Mouse (Mus musculus) A20 (cell line): Measurements from ENCODE around the gene Klhl22.

Experiments
- DNase-seq: peaks from one replicate; pipeline ENCODE4 v3.0.0-alpha.2; 2011; ENCODE audit warnings: low read depth, low spot score

Klhl22 gene

GRCm38 (mm10) chr16:17802456-17802838 is 43.0 kb downstream of the Klhl22 start:
- DNase-seq: no peak

DNA sequence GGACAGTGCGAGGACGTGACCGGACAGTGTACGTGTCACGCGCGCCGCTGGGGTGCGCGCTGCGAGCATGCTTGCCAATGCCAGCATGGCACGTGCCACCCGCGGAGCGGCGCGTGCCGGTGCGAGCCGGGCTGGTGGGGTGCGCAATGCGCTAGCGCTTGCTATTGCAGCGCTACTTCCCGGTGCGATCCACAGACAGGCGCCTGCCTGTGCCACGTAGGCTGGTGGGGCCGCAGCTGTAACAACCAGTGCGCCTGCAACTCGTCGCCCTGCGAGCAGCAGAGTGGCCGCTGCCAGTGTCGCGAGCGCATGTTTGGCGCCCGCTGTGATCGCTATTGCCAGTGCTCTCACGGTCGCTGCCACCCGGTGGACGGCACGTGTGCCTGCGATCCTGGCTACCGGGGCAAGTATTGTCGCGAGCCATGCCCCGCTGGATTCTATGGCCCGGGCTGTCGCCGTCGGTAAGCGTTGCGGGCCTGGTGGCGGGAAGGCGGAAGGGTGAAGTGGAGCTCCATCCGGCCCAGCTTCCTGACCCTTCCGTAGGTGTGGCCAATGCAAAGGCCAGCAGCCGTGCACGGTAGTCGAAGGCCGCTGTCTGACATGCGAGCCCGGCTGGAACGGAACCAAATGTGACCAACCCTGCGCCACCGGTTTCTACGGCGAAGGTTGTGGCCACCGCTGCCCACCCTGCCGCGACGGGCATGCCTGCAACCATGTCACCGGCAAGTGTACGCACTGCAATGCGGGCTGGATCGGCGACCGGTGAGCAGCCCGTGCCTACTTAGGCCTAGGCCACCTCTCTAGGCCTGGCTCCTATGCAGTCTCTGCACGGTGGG is 43.6 kb downstream of the Klhl22 start:
- no peak for DNase-seq

DNA sequence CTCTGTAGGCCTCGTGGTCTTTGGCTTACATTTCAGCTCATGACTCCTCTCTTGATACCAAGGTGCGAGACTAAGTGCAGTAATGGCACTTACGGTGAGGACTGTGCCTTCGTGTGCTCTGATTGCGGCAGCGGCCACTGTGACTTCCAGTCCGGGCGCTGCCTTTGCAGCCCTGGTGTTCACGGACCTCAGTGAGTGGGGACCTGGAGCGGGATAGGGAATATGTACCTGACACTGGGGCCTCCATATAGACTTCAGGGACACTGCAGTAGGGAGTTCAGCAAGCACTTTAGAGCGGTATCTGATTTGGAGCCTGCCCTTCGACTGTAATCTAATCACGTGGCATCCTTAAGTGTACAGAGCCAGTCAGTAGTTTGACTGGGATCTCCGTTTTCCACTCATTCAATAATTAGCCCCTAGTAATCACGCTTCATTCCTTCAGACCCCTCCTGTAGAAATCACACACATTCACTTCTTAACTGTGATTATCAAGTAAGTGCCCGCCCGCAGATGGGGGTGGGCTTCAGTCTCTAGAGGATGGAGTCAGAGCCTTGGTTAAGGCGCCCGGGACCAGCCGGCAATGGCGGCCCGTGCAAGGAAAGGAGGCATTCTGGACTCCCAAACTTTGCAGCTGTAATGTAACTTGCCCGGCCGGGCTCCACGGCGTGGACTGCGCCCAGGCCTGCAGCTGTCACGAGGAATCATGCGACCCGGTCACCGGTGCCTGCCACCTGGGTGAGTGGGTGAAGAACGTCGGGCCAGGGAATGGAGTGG is 44.4 kb downstream of the Klhl22 start:
- no peak for DNase-seq

GRCm38 (mm10) chr16:17804449-17804912 is 45.1 kb downstream of the Klhl22 start:
- no peak for DNase-seq

- no peak for DNase-seq
Observed at GRCm38 (mm10) chr16:17804982-17805381, 45.6 kb downstream of the Klhl22 start.

DNA sequence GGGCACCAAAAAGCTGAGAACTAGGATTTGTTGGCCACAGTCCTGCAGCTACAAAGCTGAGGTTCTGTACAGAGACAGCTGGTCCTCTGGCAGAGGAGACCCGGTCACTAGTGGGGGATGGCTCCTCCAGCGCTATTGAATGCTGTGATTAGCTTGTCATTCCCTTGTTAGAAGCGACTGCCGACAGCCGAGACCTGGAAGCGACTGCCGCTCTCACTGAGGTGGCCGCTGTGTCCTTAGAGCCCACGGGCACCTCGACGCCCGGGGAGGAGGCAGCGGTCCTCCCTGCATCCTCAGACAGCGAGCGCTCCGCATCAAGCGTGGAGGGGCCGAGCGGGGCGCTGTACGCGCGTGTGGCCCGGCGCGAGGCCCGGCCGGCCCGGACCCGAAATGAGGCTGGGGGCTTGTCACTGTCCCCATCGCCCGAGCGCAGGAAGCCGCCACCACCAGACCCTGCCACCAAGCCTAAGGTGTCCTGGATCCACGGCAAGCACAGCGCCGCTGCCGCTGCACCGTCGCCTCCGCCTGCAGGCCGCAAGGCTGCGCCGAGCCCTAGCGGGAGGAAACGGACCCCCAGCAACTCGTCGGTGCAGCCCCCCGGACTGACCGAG is 47.3 kb downstream of the Klhl22 start:
- DNase-seq: no peak

DNA sequence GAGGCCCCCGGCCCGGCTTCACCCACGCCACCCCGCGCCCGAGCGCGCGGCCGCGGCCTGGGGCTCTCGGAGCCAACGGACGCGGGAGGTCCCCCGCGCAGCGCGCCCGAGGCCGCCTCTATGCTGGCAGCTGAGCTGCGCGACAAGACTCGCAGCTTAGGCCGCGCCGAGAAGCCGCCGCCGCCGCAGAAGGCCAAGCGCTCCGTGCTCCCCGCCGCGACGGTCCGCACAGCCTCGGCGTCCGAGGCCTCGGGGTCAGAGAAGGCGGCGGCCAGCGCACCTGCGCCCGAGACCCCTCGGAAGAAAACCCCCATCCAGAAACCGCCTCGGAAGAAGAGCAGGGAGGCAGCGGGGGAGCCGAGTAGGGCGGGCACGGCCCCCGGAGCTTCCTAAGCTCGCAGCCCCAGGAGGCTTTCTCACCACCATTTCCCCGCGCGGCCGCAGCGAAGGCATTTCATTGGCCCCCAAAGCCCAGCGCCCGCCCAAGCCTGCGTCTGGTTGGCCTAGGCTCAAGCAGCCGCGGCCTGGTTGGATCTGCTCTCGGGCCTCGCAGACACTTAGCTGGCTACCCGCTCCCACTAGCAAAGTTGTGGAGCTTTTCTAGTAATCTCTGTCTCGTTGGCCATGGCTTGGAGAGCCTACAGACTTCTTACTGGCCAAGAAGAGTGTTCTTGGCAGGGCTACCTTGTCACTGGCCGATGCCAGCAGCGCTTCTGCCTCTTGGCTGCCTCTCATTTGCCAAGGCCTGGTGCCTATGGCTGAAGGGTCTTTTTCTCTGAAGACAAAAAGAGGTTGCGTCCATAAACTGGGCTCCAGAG is 48.0 kb downstream of the Klhl22 start:
- peak; percentile 40 for DNase-seq

GRCm38 (mm10) chr16:17809125-17809524 is 49.7 kb downstream of the Klhl22 start:
- no peak for DNase-seq

GRCm38 (mm10) chr16:17809711-17810110 is 50.3 kb downstream of the Klhl22 start:
- DNase-seq: no peak

DNA sequence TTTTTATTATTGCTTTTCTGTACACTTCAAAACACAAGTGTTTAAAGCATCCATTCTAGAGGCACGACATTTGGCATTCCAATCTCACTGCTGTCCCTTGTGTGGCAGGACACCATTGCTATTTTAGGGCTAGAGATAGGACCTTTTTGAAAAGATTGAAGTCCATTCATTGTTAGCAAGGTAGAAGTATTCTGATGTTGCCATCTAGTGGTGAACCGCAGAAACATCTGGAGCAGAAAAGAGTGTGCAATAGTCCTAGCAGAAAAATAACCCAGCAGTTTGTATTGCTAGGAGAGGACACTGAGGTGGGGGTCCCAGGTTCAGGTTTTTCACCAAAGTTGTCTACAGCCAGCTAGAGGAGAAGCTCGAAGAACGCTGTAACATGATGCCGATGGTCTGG is 52.7 kb downstream of the Klhl22 start:
- peak; percentile 43 for DNase-seq

GRCm38 (mm10) chr16:17813173-17813572 is 53.8 kb downstream of the Klhl22 start:
- no peak for DNase-seq

DNA sequence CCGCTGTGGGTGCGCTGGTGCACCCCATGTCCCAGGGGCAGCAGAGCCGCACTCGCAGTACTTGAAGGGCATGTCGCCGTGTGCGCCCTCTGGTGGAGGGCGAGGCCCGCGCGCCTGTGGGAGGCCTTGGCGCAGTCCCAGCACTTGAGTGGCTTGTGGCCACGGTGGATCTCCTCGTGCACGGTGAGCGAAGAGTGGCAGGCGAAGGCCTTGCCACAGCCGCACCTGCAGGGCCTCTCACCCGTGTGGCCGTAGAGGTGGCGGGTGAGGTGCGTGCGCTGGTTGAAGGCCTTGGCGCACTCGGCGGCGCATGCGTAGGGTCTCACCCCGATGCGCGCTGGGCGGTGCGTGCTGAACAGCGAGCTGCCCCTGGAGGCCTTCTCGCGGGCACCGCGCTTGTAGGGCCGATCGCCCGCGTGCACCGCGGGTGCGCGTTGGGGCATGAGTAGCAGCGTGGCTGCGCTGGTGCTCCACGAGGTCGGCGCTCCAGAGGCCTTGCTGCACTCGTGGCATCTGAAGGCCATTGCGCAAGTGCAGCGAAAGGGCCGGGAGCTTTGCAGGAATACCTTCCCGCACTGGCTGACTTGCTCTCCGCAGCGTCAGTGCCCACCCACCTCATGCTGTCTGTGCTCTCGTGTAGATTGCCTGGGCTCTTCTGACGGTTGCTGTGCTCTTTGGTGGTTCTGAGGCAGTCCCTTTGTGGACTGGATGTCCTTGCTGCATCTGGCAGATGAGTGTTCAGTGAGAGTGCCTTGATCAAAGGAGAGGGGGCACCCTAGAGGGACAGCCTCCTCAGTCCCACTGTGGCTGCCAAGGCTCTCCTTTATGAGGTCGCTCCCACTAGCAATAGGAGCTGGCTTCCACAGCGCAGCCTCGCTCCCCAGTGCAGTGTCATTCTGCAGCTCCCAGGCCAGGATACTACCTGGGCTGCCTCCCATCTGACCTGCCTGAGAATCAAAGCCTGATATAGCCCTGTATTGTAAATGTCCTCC is 56.3 kb downstream of the Klhl22 start:
- peak; percentile 62 for DNase-seq

DNA sequence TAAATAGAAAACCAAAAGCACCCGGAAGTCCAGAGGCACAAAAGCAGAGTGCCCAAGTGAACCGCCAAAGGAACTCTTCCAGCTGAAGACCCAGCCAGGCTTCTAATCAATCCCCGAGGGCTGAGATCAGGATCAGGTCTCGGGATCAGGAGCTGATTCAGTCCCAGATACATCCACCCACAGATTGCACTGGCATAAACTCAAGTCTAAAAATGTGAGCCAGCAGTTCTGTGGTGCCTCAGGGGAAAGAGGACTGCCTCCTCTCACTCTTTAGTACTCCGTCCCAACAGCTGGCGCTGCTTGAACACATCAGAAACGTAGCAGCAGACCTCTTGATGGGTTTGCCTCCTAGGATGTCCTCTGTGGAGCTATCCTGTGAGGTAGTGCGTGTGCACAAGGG is 57.1 kb downstream of the Klhl22 start:
- no peak for DNase-seq

DNA sequence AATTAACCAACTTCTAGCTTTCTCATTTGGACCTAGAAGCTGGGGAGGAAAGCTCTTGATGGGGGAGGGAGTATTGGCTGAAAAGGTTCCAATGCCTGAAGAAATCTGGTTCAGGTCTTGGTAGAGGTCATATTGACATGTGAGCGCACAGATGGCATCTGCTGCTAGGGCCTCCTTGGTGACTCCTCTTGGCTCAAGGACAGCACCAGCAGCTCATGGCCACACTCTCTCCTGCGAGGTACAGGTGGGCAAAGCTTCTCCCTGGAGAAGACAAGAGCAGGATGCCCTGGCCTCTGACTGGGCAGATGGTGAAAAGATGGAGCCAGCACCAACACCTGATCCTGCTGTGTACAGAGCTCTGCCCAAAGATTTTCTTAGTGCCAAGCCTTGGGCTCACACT is 67.1 kb downstream of the Klhl22 start:
- no peak for DNase-seq

DNA sequence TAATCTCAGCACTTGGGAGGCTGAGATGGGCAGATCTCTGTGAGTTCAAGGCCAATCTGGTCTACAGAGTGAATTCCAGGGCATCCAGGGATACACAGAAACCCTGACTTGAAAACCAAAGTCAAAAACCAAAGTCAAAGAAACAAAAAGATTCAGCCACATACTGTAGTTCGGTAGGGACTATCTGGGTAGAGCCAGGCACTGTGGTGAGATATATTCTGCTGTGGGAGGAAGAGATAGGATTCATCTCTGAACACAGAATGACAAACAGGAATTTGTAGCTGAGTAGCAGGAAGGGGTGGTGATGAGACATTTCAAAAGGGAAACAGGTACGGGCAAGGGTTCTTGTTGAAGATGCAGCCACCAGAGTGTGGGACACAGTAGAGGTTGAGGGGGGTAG is 68.8 kb downstream of the Klhl22 start:
- DNase-seq: no peak

GRCm38 (mm10) chr16:17828867-17829266 is 69.4 kb downstream of the Klhl22 start:
- no peak for DNase-seq

GRCm38 (mm10) chr16:17830385-17831178 is 71.2 kb downstream of the Klhl22 start:
- no peak for DNase-seq

DNA sequence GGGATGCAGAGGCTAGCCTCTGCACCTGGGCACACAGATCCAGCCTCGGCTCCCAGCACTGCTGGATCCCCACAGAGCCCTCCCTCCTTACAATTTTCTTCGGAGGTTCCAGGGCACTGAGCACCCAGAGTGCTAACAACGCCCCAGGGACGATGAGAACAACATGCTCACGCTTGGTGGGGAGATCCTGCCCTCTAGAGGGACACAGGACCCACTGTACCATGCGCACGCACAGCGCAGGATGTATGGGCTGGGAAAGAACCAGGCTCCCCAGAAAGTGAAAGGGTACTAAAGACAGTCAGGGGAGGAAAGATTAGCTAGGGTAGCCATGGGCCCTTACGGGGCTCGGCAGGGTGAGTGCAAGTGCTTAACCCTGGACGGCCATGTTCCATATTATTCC is 72.4 kb downstream of the Klhl22 start:
- no peak for DNase-seq

- no peak for DNase-seq
Observed at GRCm38 (mm10) chr16:17832821-17833220, 73.4 kb downstream of the Klhl22 start, which contains the start of gene B830017H08Rik. Gene B830017H08Rik (plus strand): TSS chr16:17833121.
